Mouse (Mus musculus) cerebellum, adult 2 months (tissue): ENCODE measurements around the gene Col27a1. TPM values are rescaled to one million over a fixed set of nuclear protein-coding genes. Genes with fewer than 3 reads are reported as not detected.

Experiments
- DNase-seq, 2 experiments: peaks; one replicate each; pipeline ENCODE4 v3.0.0; 2021
- H3K27ac ChIP-seq: fragments of 200-500 bp; 2 replicates; pipeline ENCODE4 v1.5.1; 2012; ENCODE audit warnings: low read length, control low read depth, inconsistent platforms; ENCODE audit not compliant: insufficient read depth
- H3K27me3 ChIP-seq: fragments of 200-500 bp; 2 replicates; pipeline ENCODE4 v1.6.1; 2012; ENCODE audit warnings: inconsistent platforms, mild to moderate bottlenecking, low read length, moderate library complexity; ENCODE audit not compliant: control insufficient read depth, insufficient read depth
- H3K4me1 ChIP-seq: fragments of 200-500 bp; 2 replicates; pipeline ENCODE4 v1.6.1; 2011; ENCODE audit warnings: low read length; ENCODE audit not compliant: control insufficient read depth, insufficient read depth
- H3K4me3 ChIP-seq: fragments of 200-500 bp; replicated peaks from 2 replicates; pipeline ENCODE3; 2011; ENCODE audit warnings: mild to moderate bottlenecking, low read depth, low read length, control low read depth; ENCODE audit not compliant: insufficient read depth
- CTCF ChIP-seq: fragments of 200-500 bp; IDR thresholded peaks from 2 replicates; pipeline ENCODE4 v1.5.1; 2011; ENCODE audit warnings: low read depth, mild to moderate bottlenecking, control low read depth, low read length, moderate library complexity, borderline replicate concordance; ENCODE audit not compliant: insufficient read depth
- POLR2A ChIP-seq: fragments of 200-500 bp; IDR thresholded peaks from 2 replicates; pipeline ENCODE4 v1.6.1; 2011; ENCODE audit warnings: low read length, control low read depth, borderline replicate concordance; ENCODE audit not compliant: insufficient read depth
- WGBS: fragments of 180-500 bp; shearing (Covaris S2); methylation state at CpG from one replicate; pipeline ENCODE4 v1.1.7; 2018; 5-methylcytosine and 5-hydroxymethylcytosine counted together
- polyA plus RNA-seq: library from polyadenylated mRNA; depleted of rRNA; stranded (reverse); fragments of >200 nt; gene quantifications from 2 replicates; pipeline ENCODE4 v1.2.3, GENCODE M21; 2012

The Col27a1 gene
- polyA plus RNA-seq, 1 experiment = 24.2 TPM

DNA sequence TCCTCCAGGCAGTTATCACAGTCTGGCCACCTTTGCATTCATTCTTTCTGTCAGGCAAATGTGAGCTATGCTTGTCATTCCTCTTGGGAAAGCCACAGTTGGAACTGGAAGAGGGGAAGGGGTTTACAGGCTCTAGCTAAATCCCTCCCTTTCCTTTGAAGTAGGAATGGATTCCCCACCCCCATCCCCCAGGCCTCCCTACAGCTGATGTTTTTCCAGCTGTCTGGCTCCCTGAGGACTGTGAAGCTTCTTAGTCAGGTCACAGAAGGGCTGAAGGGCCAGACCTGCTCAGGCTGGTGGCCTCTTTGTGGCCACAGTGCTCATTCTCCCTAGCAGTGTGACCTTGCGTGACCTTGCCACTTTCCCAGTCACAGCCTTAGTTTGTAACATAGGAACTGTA, 49.1 kb downstream of the Col27a1 start:
- DNase-seq = no peak
- no peak overlapping the region for H3K27ac ChIP-seq
- H3K4me3 ChIP-seq = no peak overlapping the region
- H3K4me1 ChIP-seq = peaks cover 8% of the 10 kb centered on the region; the same call in 1 of the 2 replicates
- no peaks in the 10 kb centered on the region for H3K27me3 ChIP-seq
- TF ChIP-seq CTCF (no peak), POLR2A (no peak)
- 97% methylated on average over 1 of the region's 1 CpGs for WGBS

DNA sequence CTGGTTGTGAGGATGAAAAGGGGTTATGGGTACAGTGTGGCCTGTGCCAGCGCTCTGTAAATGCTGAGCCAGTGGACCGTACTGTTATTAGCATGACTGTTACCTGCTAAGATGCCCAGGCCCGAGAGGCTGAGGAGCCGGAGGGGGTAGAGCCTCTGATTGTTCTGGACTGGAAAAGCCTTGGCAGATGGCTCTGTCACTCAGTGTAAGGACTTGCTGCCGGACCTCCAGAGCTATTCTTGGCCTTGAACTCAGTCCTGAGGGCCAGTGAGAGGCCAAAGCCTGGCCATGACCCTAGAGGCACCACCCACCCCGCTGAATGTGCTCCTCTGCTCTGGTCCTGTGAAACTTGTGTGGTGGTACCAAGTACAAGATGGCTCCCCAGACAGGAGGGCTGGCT, 52.5 kb downstream of the Col27a1 start:
- H3K4me1 ChIP-seq = peaks cover 13% of the 10 kb centered on the region
- TF ChIP-seq POLR2A = no peak
- no peak for TF ChIP-seq CTCF
- WGBS = 23% methylated on average over 6 of the region's 6 CpGs
- DNase-seq = peak; percentile 42 to 66
- no peaks in the 10 kb centered on the region for H3K27me3 ChIP-seq
- no peak overlapping the region for H3K4me3 ChIP-seq
- H3K27ac ChIP-seq = no peak overlapping the region

DNA sequence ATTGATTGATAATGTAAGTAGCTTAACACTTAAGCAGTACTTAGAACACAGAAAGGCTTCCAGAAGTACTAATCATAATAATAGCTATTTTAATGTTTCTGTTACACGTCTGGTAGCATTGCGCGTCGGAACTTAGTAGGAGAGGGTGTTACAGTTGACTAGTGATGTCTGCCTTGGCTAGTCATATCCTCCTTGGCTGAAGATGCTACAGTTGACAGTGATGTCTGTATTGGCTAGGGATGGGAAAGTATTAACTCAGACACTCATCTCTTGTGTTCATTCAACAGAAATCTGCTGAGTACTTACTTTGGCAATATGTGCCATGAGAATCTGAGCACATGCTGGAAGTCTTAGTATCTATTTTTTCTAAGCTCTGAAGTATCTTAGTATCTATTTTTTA, 53.3 kb downstream of the Col27a1 start:
- Histone ChIP-seq H3K27me3 (no peaks in the 10 kb centered on the region), H3K4me1 (peaks cover 13% of the 10 kb centered on the region), H3K27ac (no peak overlapping the region), H3K4me3 (no peak overlapping the region)
- no peak for TF ChIP-seq POLR2A
- TF ChIP-seq CTCF = no peak
- DNase-seq = no peak
- 91% methylated on average over 4 of the region's 4 CpGs for WGBS

GRCm38 (mm10) chr4:63267586-63267985, 53.8 kb downstream of the Col27a1 start:
- 17% methylated on average over 1 of the region's 1 CpGs for WGBS
- Histone ChIP-seq H3K4me1 (peaks cover 13% of the 10 kb centered on the region), H3K27me3 (no peaks in the 10 kb centered on the region), H3K4me3 (no peak overlapping the region), H3K27ac (no peak overlapping the region)
- TF ChIP-seq CTCF = no peak
- TF ChIP-seq POLR2A = no peak
- DNase-seq = peak; percentile 43 to 53

DNA sequence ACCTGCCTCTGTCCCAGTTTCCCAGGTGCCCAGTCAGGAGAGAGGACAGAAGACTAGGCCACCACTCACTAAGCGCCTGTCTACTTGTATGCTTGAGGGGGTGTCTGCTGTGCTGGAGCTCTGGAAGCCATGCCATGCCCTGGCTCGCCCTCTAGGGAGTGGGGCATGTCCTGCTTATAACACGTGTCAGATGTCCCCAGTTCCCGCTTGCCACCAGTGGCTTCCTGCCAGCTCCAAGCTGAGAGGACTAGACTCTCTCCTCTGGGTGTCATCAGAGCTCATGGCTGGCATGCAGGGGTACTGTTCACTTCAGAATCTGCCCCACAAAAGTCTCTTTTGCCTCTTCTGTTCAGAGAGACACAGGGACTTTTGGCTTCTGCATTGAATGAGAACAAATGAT, 55.0 kb downstream of the Col27a1 start:
- WGBS = 46% methylated on average over 4 of the region's 4 CpGs
- no peak overlapping the region for H3K27ac ChIP-seq

DNA sequence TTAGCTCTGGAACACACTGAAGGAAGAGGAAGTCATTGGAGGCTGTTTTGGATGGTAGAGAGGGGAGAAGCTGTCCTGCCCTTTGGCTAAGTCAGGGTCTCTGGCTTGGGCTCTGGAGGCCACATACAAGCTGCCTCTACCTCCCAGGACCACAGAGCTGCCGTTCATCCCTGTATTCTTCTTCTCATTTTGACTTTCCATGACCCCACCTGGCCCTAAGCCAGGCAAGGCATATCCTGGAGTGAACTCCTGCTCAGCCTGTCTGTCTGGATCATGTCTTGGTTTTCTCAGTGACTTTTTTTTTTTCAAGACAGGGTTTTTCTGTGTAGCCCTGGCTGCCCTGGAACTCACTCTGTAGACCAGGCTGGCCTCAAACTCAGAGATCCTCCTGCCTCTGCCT, 60.7 kb downstream of the Col27a1 start:
- no peaks in the 10 kb centered on the region for H3K27me3 ChIP-seq
- TF ChIP-seq POLR2A = no peak
- H3K4me1 ChIP-seq = peaks cover 35% of the 10 kb centered on the region
- H3K4me3 ChIP-seq = no peak overlapping the region
- no peak overlapping the region for H3K27ac ChIP-seq
- no peak for DNase-seq
- 63% methylated on average over 1 of the region's 1 CpGs for WGBS

More for the DNA sequence above, 55.0 kb downstream of the Col27a1 start:
- Histone ChIP-seq H3K4me1 (peaks cover 13% of the 10 kb centered on the region), H3K4me3 (no peak overlapping the region), H3K27me3 (no peaks in the 10 kb centered on the region)
- DNase-seq = peak; percentile 45 to 53
- TF ChIP-seq POLR2A (no peak), CTCF (no peak)

- 11% methylated on average over 8 of the region's 8 CpGs for WGBS
- Histone ChIP-seq H3K27me3 (no peaks in the 10 kb centered on the region), H3K4me3 (no peak overlapping the region), H3K4me1 (peaks cover 35% of the 10 kb centered on the region), H3K27ac (no peak overlapping the region)
- DNase-seq = peak; percentile 73 to 82
- TF ChIP-seq POLR2A (no peak), CTCF (no peak)
Observed at GRCm38 (mm10) chr4:63275251-63275650, 61.4 kb downstream of the Col27a1 start.

DNA sequence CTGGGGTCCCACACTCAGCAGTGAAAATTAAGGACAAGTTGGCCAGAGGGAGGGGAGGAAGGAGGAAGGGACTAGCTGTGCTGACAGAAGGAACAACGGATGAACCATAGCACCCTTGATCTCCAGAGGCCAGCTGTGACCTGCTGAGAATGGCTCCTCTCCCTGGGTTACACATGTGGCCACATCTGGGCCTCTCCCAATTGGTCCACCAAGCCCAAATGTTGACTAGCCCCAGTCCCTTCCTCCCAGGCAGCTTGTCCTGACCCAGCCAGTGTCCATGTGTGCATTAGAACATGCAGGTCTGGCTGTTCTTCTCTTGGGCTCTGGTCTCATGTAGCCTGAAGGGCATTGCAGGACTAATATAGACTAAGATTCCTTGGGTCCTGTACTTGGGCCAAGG, 62.8 kb downstream of the Col27a1 start:
- Histone ChIP-seq H3K27ac (no peak overlapping the region), H3K27me3 (no peaks in the 10 kb centered on the region), H3K4me1 (peaks cover 42% of the 10 kb centered on the region), H3K4me3 (no peak overlapping the region)
- 80% methylated on average over 1 of the region's 1 CpGs for WGBS
- no peak for DNase-seq
- TF ChIP-seq POLR2A = no peak
- TF ChIP-seq CTCF = no peak
